ENCODE assay signal across 24 mouse cellular contexts in genomic region chr2:126537654-126538053, GRCm38 (mm10). TPM values are rescaled to one million over a fixed set of nuclear protein-coding genes. Genes with fewer than 3 reads are reported as not detected.
DNase-seq lines count a peak whose midpoint lies in the region; ATAC-seq and TF ChIP-seq lines count a peak whose summit lies in the region.
"Had no signal": no experiment of that assay in that cellular context is flagged by ENCODE, and none has a peak within 500 bp of the region (broad histone marks: within the 10 kb centered on the region; RNA-seq: fewer than 3 reads in every experiment).

No protein-coding gene starts in this region.

- H3K9ac ChIP-seq in kidney, embryonic 16.5 days (replicated peaks; ENCODE audit: low read length), result no peak overlapping the region
- H3K9ac ChIP-seq in liver, adult 2 months (ENCODE audit: low read depth, low read length), result no peak overlapping the region
- H3K9ac ChIP-seq in liver, embryonic 12.5 days, result no peak overlapping the region
- H3K9ac ChIP-seq in liver, postnatal 0 days (replicated peaks), result no peak overlapping the region

- no peak for TF ChIP-seq EP300 in liver, postnatal 0 days (IDR thresholded peaks at IDR 0.05; ENCODE audit: low read depth)

- no peak overlapping the region for H3K4me3 ChIP-seq in kidney, adult 2 months (ENCODE audit: insufficient read depth, low read depth, low read length)
- no peak overlapping the region for H3K4me3 ChIP-seq in kidney, embryonic 16.5 days (ENCODE audit: low read length)
- no peak overlapping the region for H3K4me3 ChIP-seq in liver, adult 2 months (ENCODE audit: insufficient read depth, low read depth, low read length)
- no peak overlapping the region for H3K4me3 ChIP-seq in liver, embryonic 12.5 days
- no peak overlapping the region for H3K4me3 ChIP-seq in liver, postnatal 0 days (ENCODE audit: low read depth, low read length)

- H3K27me3 ChIP-seq in kidney, adult 2 months (replicated peaks; ENCODE audit: control insufficient read depth, insufficient read depth, low read length), result no peaks in the 10 kb centered on the region
- no peaks in the 10 kb centered on the region for H3K27me3 ChIP-seq in kidney, embryonic 16.5 days (ENCODE audit: insufficient read depth, low read length)
- no peaks in the 10 kb centered on the region for H3K27me3 ChIP-seq in liver, adult 2 months (ENCODE audit: control insufficient read depth, insufficient read depth, low read length)
- H3K27me3 ChIP-seq in liver, embryonic 12.5 days (replicated peaks), result no peaks in the 10 kb centered on the region
- H3K27me3 ChIP-seq in liver, postnatal 0 days (ENCODE audit: insufficient read depth, low read length), result no peaks in the 10 kb centered on the region
- H3K27me3 ChIP-seq: CH12.LX had no signal

- H3K9me3 ChIP-seq in kidney, embryonic 16.5 days (ENCODE audit: low read length), result no peaks in the 10 kb centered on the region
- H3K9me3 ChIP-seq in liver, embryonic 12.5 days (replicated peaks), result no peaks in the 10 kb centered on the region
- H3K9me3 ChIP-seq in liver, postnatal 0 days (ENCODE audit: low read length), result no peaks in the 10 kb centered on the region
- H3K9me3 ChIP-seq: G1E had no signal

- peaks cover 28% of the 10 kb centered on the region for H3K4me1 ChIP-seq in kidney, adult 2 months (ENCODE audit: control insufficient read depth, insufficient read depth, low read length)
- no peaks in the 10 kb centered on the region for H3K4me1 ChIP-seq in kidney, embryonic 16.5 days (ENCODE audit: insufficient read depth, low read length)
- peaks cover 11% of the 10 kb centered on the region; the same call in 1 of the 2 replicates for H3K4me1 ChIP-seq in liver, adult 2 months (ENCODE audit: control insufficient read depth, insufficient read depth, low read length)
- H3K4me1 ChIP-seq in liver, embryonic 12.5 days, result no peaks in the 10 kb centered on the region
- peaks cover 4% of the 10 kb centered on the region; the same call in 1 of the 2 replicates for H3K4me1 ChIP-seq in liver, postnatal 0 days (ENCODE audit: insufficient read depth)

- no peaks in the 10 kb centered on the region for H3K79me2 ChIP-seq in liver, adult 2 months (ENCODE audit: control insufficient read depth, insufficient read depth, low read length)

- H3K36me3 ChIP-seq in kidney, adult 2 months (ENCODE audit: control insufficient read depth, insufficient read depth, low read length), result no peaks in the 10 kb centered on the region
- H3K36me3 ChIP-seq in kidney, embryonic 16.5 days (ENCODE audit: insufficient read depth, low read length), result no peaks in the 10 kb centered on the region
- no peaks in the 10 kb centered on the region for H3K36me3 ChIP-seq in liver, adult 2 months (ENCODE audit: control insufficient read depth, insufficient read depth, low read length)
- no peaks in the 10 kb centered on the region for H3K36me3 ChIP-seq in liver, embryonic 12.5 days
- no peaks in the 10 kb centered on the region for H3K36me3 ChIP-seq in liver, postnatal 0 days (replicated peaks; ENCODE audit: insufficient read depth, low read length)
- H3K36me3 ChIP-seq: G1E had no signal

- H3K4me2 ChIP-seq in kidney, embryonic 16.5 days (replicated peaks; ENCODE audit: low read depth, low read length), result no peak overlapping the region
- H3K4me2 ChIP-seq in liver, embryonic 12.5 days, result no peak overlapping the region
- H3K4me2 ChIP-seq in liver, postnatal 0 days (ENCODE audit: low read depth, low read length), result no peak overlapping the region

- peak; percentile 82 for DNase-seq in kidney, adult 2 months
- peak; percentile 84 for DNase-seq in kidney, adult 9 months
- DNase-seq in kidney, postnatal 14 days, result no peak
- peak; percentile 97 for DNase-seq in liver, adult 2 months (ENCODE audit: extremely low read depth, low read depth, low spot score)
- DNase-seq in liver, postnatal 0 days, result no peak
- no peak for DNase-seq in liver
- DNase-seq: adrenal gland, adult 2 months; adrenal gland, adult 8-10 months; adrenal gland, postnatal 10 days; adrenal gland, postnatal 14 days; adrenal gland, postnatal 25 days; adrenal gland, postnatal 36 days; B cell, adult 2 months; cerebellum, adult 11 months; cerebellum, adult 11-12 months had no signal

- no peak for TF ChIP-seq CTCF in kidney, adult 2 months (conservative IDR thresholded peaks at IDR 0.05; ENCODE audit: insufficient read depth, insufficient read length, low read depth, low read length)
- no peak for TF ChIP-seq CTCF in liver, adult 2 months (IDR thresholded peaks at IDR 0.05; ENCODE audit: low read depth, low read length)
- no peak for TF ChIP-seq CTCF in liver, postnatal 0 days (IDR thresholded peaks at IDR 0.05; ENCODE audit: low read depth)

- ATAC-seq in kidney, embryonic 16.5 days (ENCODE audit: low FRiP score, low TSS enrichment), result no peak
- no peak for ATAC-seq in liver, embryonic 12.5 days
- ATAC-seq in liver, postnatal 0 days, result peak; percentile 54; the same call in 1 of the 2 replicates
- ATAC-seq: activated CD4-positive, CD25-positive, alpha-beta regulatory T cell, adult 4 months; CD4-positive, CD25-positive, alpha-beta regulatory T cell, adult 4 months; Patski had no signal

- TF ChIP-seq POLR2A in kidney, adult 2 months (IDR thresholded peaks at IDR 0.05; ENCODE audit: low read depth, low read length), result no peak
- TF ChIP-seq POLR2A in liver, adult 2 months (IDR thresholded peaks at IDR 0.05; ENCODE audit: extremely low read depth, insufficient read depth, low read length), result no peak

- peak overlapping the region; percentile 92 for H3K27ac ChIP-seq in kidney, adult 2 months (ENCODE audit: insufficient read depth, low read depth, low read length)
- no peak overlapping the region for H3K27ac ChIP-seq in kidney, embryonic 16.5 days (ENCODE audit: low read length)
- peak overlapping the region; percentile 55; the same call in 1 of the 2 replicates for H3K27ac ChIP-seq in liver, adult 2 months (replicated peaks; ENCODE audit: insufficient read depth, low read depth, low read length)
- no peak overlapping the region for H3K27ac ChIP-seq in liver, embryonic 12.5 days
- no peak overlapping the region for H3K27ac ChIP-seq in liver, postnatal 0 days (ENCODE audit: low read depth)

RNA-seq across cellular contexts. Expression of gene Slc27a2, which starts 14.6 kb away (rescaled TPM):
- polyA plus RNA-seq in kidney, adult 2 months (2012; rRNA removed), result 1,333 and 1,911 TPM in 2 replicates
- 69.6 and 80.9 TPM in 2 replicates for polyA plus RNA-seq in kidney, embryonic 16.5 days (2015; fragmentation: Nextera tagmentation; extraction: Ambion mirVana)
- total RNA-seq in liver, adult 2 months (2014; rRNA removed), result 1,190 and 1,397 TPM in 2 replicates
- polyA plus RNA-seq in liver, adult 2 months (2012; rRNA removed), result 912 and 1,036 TPM in 2 replicates
- polyA plus RNA-seq in liver, embryonic 12.5 days (2016; fragmentation: Nextera tagmentation; extraction: Ambion mirVana), result 53.1 and 56.3 TPM in 2 replicates
- 1,036 and 1,041 TPM in 2 replicates for polyA plus RNA-seq in liver, postnatal 0 days (2015; fragmentation: Nextera tagmentation; extraction: Ambion mirVana)
- total RNA-seq: CH12.LX, MEL had no signal
- polyA plus RNA-seq: activated CD4-positive, CD25-positive, alpha-beta regulatory T cell, adult 4 months; C2C12; CD4-positive, CD25-positive, alpha-beta regulatory T cell, adult 4 months; G1E; Patski had no signal

RNA-seq across cellular contexts. Expression of gene Atp8b4, which starts 37.2 kb away (rescaled TPM):
- polyA plus RNA-seq in kidney, adult 2 months (2012; rRNA removed), result 0.81 and 0.97 TPM in 2 replicates
- 0.18 and 0.21 TPM in 2 replicates for polyA plus RNA-seq in kidney, embryonic 16.5 days (2015; fragmentation: Nextera tagmentation; extraction: Ambion mirVana)
- 0.55 and 0.87 TPM in 2 replicates for total RNA-seq in liver, adult 2 months (2014; rRNA removed)
- 0.21 and 0.31 TPM in 2 replicates for polyA plus RNA-seq in liver, adult 2 months (2012; rRNA removed)
- polyA plus RNA-seq in liver, embryonic 12.5 days (2016; fragmentation: Nextera tagmentation; extraction: Ambion mirVana), result 2.2 and 2.5 TPM in 2 replicates
- polyA plus RNA-seq in liver, postnatal 0 days (2015; fragmentation: Nextera tagmentation; extraction: Ambion mirVana), result 3.4 and 5.2 TPM in 2 replicates
- total RNA-seq: MEL had no signal

Comparison
In these comparisons a context has a peak if more than half of its experiments do, and no peak if none do; other contexts are left out.
1. DNase-seq: peak in kidney, adult 2 months (single experiment), kidney, adult 9 months (single experiment) and liver, adult 2 months (single experiment); none in kidney, postnatal 14 days (single experiment), liver, postnatal 0 days (single experiment) and liver (single experiment).
2. H3K27ac ChIP-seq: peak in kidney, adult 2 months (single experiment) and liver, adult 2 months (single experiment); none in kidney, embryonic 16.5 days (single experiment), liver, embryonic 12.5 days (single experiment) and liver, postnatal 0 days (single experiment).
3. RNA of gene Slc27a2, which starts 14.6 kb away (polyA plus RNA-seq): 1,333 to 1,911 TPM in kidney, adult 2 months, 1,036 to 1,041 TPM in liver, postnatal 0 days and 912 to 1,036 TPM in liver, adult 2 months; 69.6 to 80.9 TPM in kidney, embryonic 16.5 days and 53.1 to 56.3 TPM in liver, embryonic 12.5 days; every median in the first group is over 10 times any median in the second.